Mouse (Mus musculus) pancreas, adult 10 weeks (tissue): Measurements from ENCODE around the gene Twf2. TPM values are rescaled to one million over a fixed set of nuclear protein-coding genes. Genes with fewer than 3 reads are reported as not detected.

ENCODE experiments used
- polyA plus RNA-seq: library from polyadenylated mRNA; stranded (reverse); fragments of 350-450 nt; fragmentation: Illumina TruSeq; extraction: RNeasy Lipid Tissue Mini Kit (QIAGEN cat#74804); gene quantifications from one replicate; pipeline ENCODE4 v1.2.3, GENCODE M21; 2015; ENCODE audit warnings: low read depth, low replicate concordance; ENCODE audit not compliant: insufficient read depth

Twf2 gene
- 7.6 TPM for polyA plus RNA-seq

DNA sequence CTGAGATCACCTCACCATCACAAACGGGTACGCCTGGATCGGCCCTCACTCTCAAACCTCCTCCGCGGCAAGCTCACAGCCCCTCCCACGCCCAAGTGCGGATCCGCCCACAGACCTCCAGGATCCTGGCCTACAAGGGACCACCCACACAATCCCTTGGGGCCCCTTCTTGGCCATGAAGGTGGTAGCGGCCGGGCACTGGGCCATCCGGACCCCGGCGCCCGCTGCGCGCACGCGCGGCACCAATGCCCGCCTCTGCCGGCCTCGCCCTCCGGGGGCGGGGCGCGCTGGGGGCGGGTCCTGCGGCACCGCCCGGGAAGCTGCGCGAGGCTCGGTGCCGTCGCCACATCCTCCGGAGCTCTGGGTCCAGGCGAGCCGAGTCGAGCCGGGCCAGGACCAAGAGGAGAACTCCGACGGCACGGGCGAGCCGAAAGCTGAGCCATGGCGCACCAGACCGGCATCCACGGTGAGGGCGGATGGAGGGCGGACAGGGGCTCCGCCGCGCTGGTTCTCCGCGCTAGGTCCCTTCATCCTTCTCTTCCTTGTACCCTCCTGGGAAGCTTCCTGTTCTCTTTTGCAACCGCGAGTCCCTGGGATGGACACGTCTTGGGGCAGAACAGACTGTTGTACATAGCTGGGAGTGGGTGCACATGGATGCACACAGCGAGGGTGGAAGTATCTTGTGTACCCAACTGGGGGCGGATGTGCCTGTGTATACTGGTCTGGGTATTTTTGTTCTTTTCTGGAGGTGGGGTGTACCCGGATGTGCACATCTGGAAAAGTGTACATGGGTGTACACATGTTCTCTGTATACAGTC lies at the start of gene Twf2:
Gene Twf2, plus strand, starts transcription at position 290 of the 818 bp plus-strand sequence.

DNA sequence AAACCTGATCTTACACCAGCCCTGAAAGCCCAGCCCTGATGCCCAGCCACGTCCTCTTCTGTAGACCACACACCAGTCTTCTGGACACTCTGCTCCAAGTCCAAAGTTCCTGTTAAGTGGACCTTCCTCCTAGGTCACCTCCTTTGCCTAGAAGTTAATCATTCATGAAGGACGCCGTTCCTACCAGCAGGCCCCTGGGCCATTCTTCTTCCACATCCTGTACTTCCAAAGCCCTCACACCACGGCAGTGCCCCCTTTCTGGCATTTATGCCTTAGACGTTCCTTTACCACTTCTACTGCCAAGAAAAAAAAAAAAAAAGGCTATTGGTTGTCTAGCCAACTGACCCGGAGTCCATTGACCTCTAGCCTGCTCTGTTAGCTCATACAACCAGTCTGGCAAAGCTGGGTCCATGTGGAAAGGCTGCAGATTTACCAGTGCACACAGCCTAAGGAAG lies 44.8 kb upstream of the Twf2 start, which contains the start of gene Glyctk:
Gene Glyctk, minus strand, starts transcription at position 102 of the 455 bp plus-strand sequence.

GRCm38 (mm10) chr9:106170556-106171345 lies 32.2 kb upstream of the Twf2 start, which contains the start of gene Wdr82:
Gene Wdr82 (plus strand): TSS chr9:106170928.

GRCm38 (mm10) chr9:106199535-106200272 lies 3.2 kb upstream of the Twf2 start, which contains the start of gene Ppm1m:
Gene Ppm1m (minus strand): TSS chr9:106199746.

DNA sequence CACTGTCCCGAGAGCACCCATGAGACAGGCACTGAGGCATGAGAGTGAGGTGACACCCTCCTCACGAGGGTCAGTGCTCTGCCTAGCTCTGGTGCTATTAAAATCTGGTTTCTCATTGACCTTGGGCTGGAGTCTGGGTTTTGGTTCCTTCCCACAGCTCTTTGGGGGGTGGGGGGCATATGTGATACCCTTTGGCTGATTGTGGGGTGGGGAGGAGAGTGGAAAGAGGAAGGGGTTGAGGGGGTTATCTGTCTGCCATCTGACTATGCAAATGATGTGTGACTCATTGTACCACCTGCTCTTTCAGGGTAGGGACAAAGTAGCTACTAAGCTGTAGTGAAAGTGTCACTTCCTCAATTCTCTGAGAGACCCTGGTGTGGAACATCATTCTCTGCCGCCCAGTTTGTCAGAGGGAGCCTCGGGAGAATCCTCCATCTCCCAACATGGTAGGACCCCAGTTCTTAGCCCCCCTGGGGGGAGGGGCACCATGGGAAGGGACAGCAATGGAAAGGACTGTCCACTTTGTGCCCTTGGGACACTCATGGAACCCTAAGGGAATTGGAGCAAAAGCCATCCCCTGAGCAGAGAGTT lies 19.4 kb downstream of the Twf2 start, which contains the start of gene Tlr9:
Gene Tlr9, plus strand, starts transcription at position 338 of the 591 bp plus-strand sequence.

Other genes with a start within 250 kb of the Twf2 start
- 1.6 TPM for gene Col6a5, start 242.5 kb upstream of the Twf2 start, polyA plus RNA-seq
- not detected for gene Col6a4, start 106.3 kb upstream of the Twf2 start, polyA plus RNA-seq
- gene Glyctk, start 45.0 kb upstream of the Twf2 start, polyA plus RNA-seq: not detected
- 8.1 TPM for gene Wdr82, start 32.2 kb upstream of the Twf2 start, polyA plus RNA-seq
- 10.4 TPM for gene Ppm1m, start 3.4 kb upstream of the Twf2 start, polyA plus RNA-seq
- not detected for gene Tlr9, start 19.5 kb downstream of the Twf2 start, polyA plus RNA-seq
- gene Alas1, start 45.5 kb downstream of the Twf2 start, polyA plus RNA-seq: 11.3 TPM
- 1.6 TPM for gene Poc1a, start 78.0 kb downstream of the Twf2 start, polyA plus RNA-seq
- gene Dusp7, start 165.5 kb downstream of the Twf2 start, polyA plus RNA-seq: 6.9 TPM
- gene Rpl29, start 226.3 kb downstream of the Twf2 start, polyA plus RNA-seq: 331 TPM
- gene Acy1, start 235.2 kb downstream of the Twf2 start, polyA plus RNA-seq: 5.6 TPM
- gene Abhd14b, start 244.4 kb downstream of the Twf2 start, polyA plus RNA-seq: 17.9 TPM
- gene Abhd14a, start 244.6 kb downstream of the Twf2 start, polyA plus RNA-seq: 9.6 TPM